Mouse (Mus musculus) MEL (cell line): ENCODE results near the gene Cyth2. TPM values are rescaled to one million over a fixed set of nuclear protein-coding genes. Genes with fewer than 3 reads are reported as not detected.

Source experiments
- DNase-seq: peaks from one replicate; pipeline ENCODE4 v3.0.0; 2011; ENCODE audit warnings: low read depth, low spot score
- H3K27ac ChIP-seq: 2 replicates; pipeline ENCODE4 v1.5.1; 2012; ENCODE audit warnings: low read depth, mild to moderate bottlenecking, control low read depth, low read length, moderate library complexity; ENCODE audit not compliant: control insufficient read depth
- H3K27me3 ChIP-seq, 2 experiments: fragments of 150-350 bp in 1 of 2; sonication (generic) in 1 of 2; 2 replicates each; pipeline ENCODE4 v1.6.1; 2012; ENCODE audit warnings: low read length in 2 of 2, mild to moderate bottlenecking in 2 of 2, improper control_type of control experiment in 1 of 2, moderate library complexity in 1 of 2; ENCODE audit not compliant: insufficient read depth in 2 of 2, control insufficient read depth in 1 of 2
- H3K36me3 ChIP-seq, 2 experiments: 2 replicates each; pipeline ENCODE4 v1.6.1; 2012 to 2014; ENCODE audit warnings: low read length in 2 of 2, improper control_type of control experiment in 1 of 2, inconsistent platforms in 1 of 2, mild to moderate bottlenecking in 1 of 2; ENCODE audit not compliant: insufficient read depth in 2 of 2, control insufficient read depth in 1 of 2
- H3K4me1 ChIP-seq, 2 experiments: fragments of 150-350 bp in 1 of 2; sonication (generic) in 1 of 2; 2 replicates each; pipeline ENCODE4 v1.6.1; 2012; ENCODE audit warnings: low read length in 2 of 2, improper control_type of control experiment in 1 of 2, mild to moderate bottlenecking in 1 of 2; ENCODE audit not compliant: insufficient read depth in 2 of 2, control insufficient read depth in 1 of 2
- H3K4me3 ChIP-seq, 2 experiments: fragments of 150-350 bp in 1 of 2; sonication (generic) in 1 of 2; 2 replicates each; pipeline ENCODE4 v1.5.1; 2012; ENCODE audit warnings: low read depth in 2 of 2, low read length in 2 of 2, mild to moderate bottlenecking in 2 of 2, moderate library complexity in 2 of 2, control low read depth in 1 of 2, improper control_type of control experiment in 1 of 2; ENCODE audit not compliant: control insufficient read depth in 1 of 2, insufficient read depth in 1 of 2
- H3K79me2 ChIP-seq: 2 replicates; pipeline ENCODE4 v1.6.1; 2012; ENCODE audit warnings: mild to moderate bottlenecking, low read length, moderate library complexity; ENCODE audit not compliant: control insufficient read depth, poor library complexity, insufficient read depth
- H3K9ac ChIP-seq: 2 replicates; pipeline ENCODE4 v1.6.1; 2012; ENCODE audit warnings: low read depth, mild to moderate bottlenecking, control low read depth, low read length, moderate library complexity; ENCODE audit not compliant: control insufficient read depth, poor library complexity, severe bottlenecking
- H3K9me3 ChIP-seq: fragments of 150-350 bp; sonication (generic); replicated peaks from 2 replicates; pipeline ENCODE4 v1.6.1; 2012; ENCODE audit warnings: mild to moderate bottlenecking, low read length, improper control_type of control experiment, moderate library complexity; ENCODE audit not compliant: insufficient read depth
- E2F4 ChIP-seq: IDR thresholded peaks from 2 replicates; pipeline ENCODE4 v1.6.1; 2011; ENCODE audit warnings: low read depth, low read length, improper control_type of control experiment, borderline replicate concordance
- GABPA ChIP-seq: IDR thresholded peaks from 2 replicates; pipeline ENCODE4 v1.6.1; 2012; ENCODE audit warnings: low read depth, mild to moderate bottlenecking, inconsistent platforms, low read length, improper control_type of control experiment, moderate library complexity
- JUND ChIP-seq: IDR thresholded peaks from 2 replicates; pipeline ENCODE4 v1.6.1; 2011; ENCODE audit warnings: low read depth, mild to moderate bottlenecking, improper control_type of control experiment, low read length
- MAFK ChIP-seq: IDR thresholded peaks from 2 replicates; pipeline ENCODE4 v1.6.1; 2011; ENCODE audit warnings: low read depth, mild to moderate bottlenecking, low read length, improper control_type of control experiment, borderline replicate concordance
- MAX ChIP-seq: IDR thresholded peaks from 2 replicates; pipeline ENCODE4 v1.6.1; 2011; ENCODE audit warnings: low read length, improper control_type of control experiment
- MEF2A ChIP-seq: IDR thresholded peaks from 2 replicates; pipeline ENCODE4 v1.6.1; 2014; ENCODE audit warnings: low read depth, mild to moderate bottlenecking, inconsistent platforms, low read length, improper control_type of control experiment; ENCODE audit not compliant: poor library complexity, insufficient replicate concordance, severe bottlenecking; ENCODE audit errors: extremely low read depth
- POLR2AphosphoS2 ChIP-seq: IDR thresholded peaks from 2 replicates; pipeline ENCODE4 v1.6.1; 2011; ENCODE audit warnings: low read length, improper control_type of control experiment
- RAD21 ChIP-seq: IDR thresholded peaks from 2 replicates; pipeline ENCODE4 v1.6.1; 2011; ENCODE audit warnings: mild to moderate bottlenecking, low read depth, low read length, improper control_type of control experiment
- SIN3A ChIP-seq: IDR thresholded peaks from 2 replicates; pipeline ENCODE4 v1.6.1; 2012; ENCODE audit warnings: low read length, improper control_type of control experiment, inconsistent platforms
- TAL1 ChIP-seq: IDR thresholded peaks from 2 replicates; pipeline ENCODE4 v1.6.1; 2012; ENCODE audit warnings: mild to moderate bottlenecking, inconsistent platforms, low read length, moderate library complexity, mixed read lengths
- TCF12 ChIP-seq: IDR thresholded peaks from 2 replicates; pipeline ENCODE4 v1.6.1; 2014; ENCODE audit warnings: low read depth, mild to moderate bottlenecking, inconsistent platforms, low read length, improper control_type of control experiment, moderate library complexity
- UBTF ChIP-seq: IDR thresholded peaks from 2 replicates; pipeline ENCODE4 v1.6.1; 2012; ENCODE audit warnings: low read depth, mild to moderate bottlenecking, inconsistent platforms, low read length, improper control_type of control experiment, moderate library complexity, borderline replicate concordance; ENCODE audit not compliant: insufficient read depth
- polyA plus RNA-seq, 2 experiments: library from polyadenylated mRNA; stranded (reverse) in 1 of 2; unstranded in 1 of 2; fragments of >175 nt in 1 of 2; fragments of >200 nt in 1 of 2; gene quantifications; 2 replicates each; pipeline versions ENCODE4 v1.2.1 to v1.2.4; 2012; ENCODE audit warnings: low replicate concordance in 2 of 2, low read depth in 1 of 2; ENCODE audit not compliant: insufficient read length in 2 of 2, insufficient read depth in 1 of 2, missing spikeins in 1 of 2
- total RNA-seq: library from RNA; depleted of rRNA; stranded (reverse); fragments of 300-350 nt; gene quantifications from 2 replicates; pipeline ENCODE4 v1.2.3, GENCODE M21; 2012

Cyth2 gene
- total and polyA plus RNA-seq, 3 experiments: 52.9 to 92.2 TPM; not detected in 1

GRCm38 (mm10) chr7:45782271-45782670 is 32.1 kb downstream of the Cyth2 start:
- Histone ChIP-seq H3K9me3 (no peaks in the 10 kb centered on the region), H3K9ac (no peak overlapping the region), H3K79me2 (no peaks in the 10 kb centered on the region), H3K27ac (no peak overlapping the region), H3K36me3 (no peaks in the 10 kb centered on the region), H3K4me1 (no peaks in the 10 kb centered on the region), H3K4me3 (no peak overlapping the region), H3K27me3 (no peaks in the 10 kb centered on the region; a peak in 1 of 4 replicates)
- no peak for TF ChIP-seq TCF12
- no peak for TF ChIP-seq JUND
- TF ChIP-seq E2F4: no peak
- no peak for TF ChIP-seq TAL1
- DNase-seq: no peak

GRCm38 (mm10) chr7:45779081-45779641 is 35.2 kb downstream of the Cyth2 start:
- H3K36me3 ChIP-seq: no peaks in the 10 kb centered on the region
- TF ChIP-seq MAX (no peak), JUND (no peak), UBTF (no peak), RAD21 (no peak), GABPA (no peak), E2F4 (no peak)
- TF ChIP-seq, all 39 proteins: peak for 0
- Histone ChIP-seq H3K9ac (no peak overlapping the region), H3K4me1 (no peaks in the 10 kb centered on the region), H3K4me3 (no peak overlapping the region), H3K79me2 (no peaks in the 10 kb centered on the region), H3K27ac (no peak overlapping the region), H3K9me3 (no peaks in the 10 kb centered on the region), H3K27me3 (peaks cover 2% of the 10 kb centered on the region in 2 experiments; a peak in 2 of 4 replicates)
- DNase-seq: no peak

GRCm38 (mm10) chr7:45775237-45775636 is 39.1 kb downstream of the Cyth2 start:
- no peak overlapping the region for H3K9ac ChIP-seq
- H3K27me3 ChIP-seq: peaks cover 14 to 16% of the 10 kb centered on the region in 2 experiments
- no peak for TF ChIP-seq MEF2A
- no peak for TF ChIP-seq SIN3A
- TF ChIP-seq POLR2AphosphoS2: no peak
- TF ChIP-seq MAFK: no peak
- no peaks in the 10 kb centered on the region for H3K36me3 ChIP-seq
- no peaks in the 10 kb centered on the region for H3K9me3 ChIP-seq
- no peaks in the 10 kb centered on the region for H3K79me2 ChIP-seq
- H3K4me3 ChIP-seq: no peak overlapping the region
- no peak for DNase-seq
- H3K27ac ChIP-seq: no peak overlapping the region
- no peaks in the 10 kb centered on the region for H3K4me1 ChIP-seq
